Mouse (Mus musculus) liver, postnatal 0 days (tissue): ENCODE data around the gene Cyp2f2. TPM values are rescaled to one million over a fixed set of nuclear protein-coding genes. Genes with fewer than 3 reads are reported as not detected.
A peak's percentile ranks its signal among the peaks of the same experiment; 100 is the strongest.

Experiments used
- ATAC-seq: fragments of 200-750 bp; cut with Nextera tagmentation; 2 replicates; pipeline ENCODE4 v1.8.0; 2017; ENCODE audit warnings: mild to moderate bottlenecking, moderate library complexity
- DNase-seq: peaks from one replicate; pipeline ENCODE4 v3.0.0-alpha.2; 2016
- H3K27ac ChIP-seq: fragments of 300-500 bp; sonication (generic); 2 replicates; pipeline ENCODE4 v1.5.1; 2014; ENCODE audit warnings: antibody characterized with exemption, moderate library complexity, mild to moderate bottlenecking, low read depth
- H3K27me3 ChIP-seq: fragments of 300-500 bp; sonication (generic); 2 replicates; pipeline ENCODE4 v1.6.1; 2014; ENCODE audit warnings: low read length, control low read depth, mixed read lengths; ENCODE audit not compliant: insufficient read depth
- H3K36me3 ChIP-seq: fragments of 300-500 bp; sonication (generic); replicated peaks from 2 replicates; pipeline ENCODE4 v1.6.1; 2014; ENCODE audit warnings: mild to moderate bottlenecking, control low read depth, low read length, moderate library complexity, mixed read lengths; ENCODE audit not compliant: insufficient read depth
- H3K4me1 ChIP-seq: fragments of 300-500 bp; sonication (generic); 2 replicates; pipeline ENCODE4 v1.6.1; 2014; ENCODE audit warnings: antibody characterized with exemption, mild to moderate bottlenecking, control low read depth; ENCODE audit not compliant: insufficient read depth
- H3K4me2 ChIP-seq: fragments of 300-500 bp; sonication (generic); 2 replicates; pipeline ENCODE4 v1.6.1; 2014; ENCODE audit warnings: low read depth, mild to moderate bottlenecking, low read length, moderate library complexity, mixed read lengths
- H3K4me3 ChIP-seq: fragments of 300-500 bp; sonication (generic); 2 replicates; pipeline ENCODE4 v1.5.1; 2014; ENCODE audit warnings: low read depth, low read length
- H3K9ac ChIP-seq: fragments of 300-500 bp; sonication (generic); replicated peaks from 2 replicates; pipeline ENCODE4 v1.6.1; 2014; ENCODE audit warnings: mild to moderate bottlenecking, moderate library complexity
- H3K9me3 ChIP-seq: fragments of 300-500 bp; sonication (generic); 2 replicates; pipeline ENCODE4 v1.6.1; 2016; ENCODE audit warnings: mild to moderate bottlenecking, control low read depth, low read length, mixed read lengths
- CTCF ChIP-seq: sonication (generic); IDR thresholded peaks from 2 replicates; pipeline ENCODE4 v1.5.1; 2016; ENCODE audit warnings: antibody characterized with exemption, low read depth
- EP300 ChIP-seq: IDR thresholded peaks from 2 replicates; pipeline ENCODE4 v1.6.1; 2016; ENCODE audit warnings: antibody characterized with exemption, low read depth, mild to moderate bottlenecking
- WGBS: fragments of 180-500 bp; shearing (Covaris S2); extraction: QIAGEN DNeasy Blood & Tissue Kit; methylation state at CpG from one replicate; pipeline ENCODE4 v1.1.7; 2014; ENCODE audit not compliant: insufficient replicate concordance; 5-methylcytosine and 5-hydroxymethylcytosine counted together
- polyA plus RNA-seq: library from polyadenylated mRNA; unstranded; fragments of >200 nt; fragmentation: Nextera tagmentation; extraction: Ambion mirVana; gene quantifications from 2 replicates; pipeline ENCODE4 v1.2.1, GENCODE M21; 2015

The Cyp2f2 gene
- polyA plus RNA-seq, 1 experiment from 2014 or later = 59.6 TPM

GRCm38 (mm10) chr7:27164112-27164947 is 44.6 kb downstream of the Cyp2f2 start:
- DNase-seq (no peak), ATAC-seq (no peak)
- Histone ChIP-seq H3K9ac (peak overlapping the region; percentile 82), H3K27me3 (no peaks in the 10 kb centered on the region), H3K4me1 (peaks cover 58% of the 10 kb centered on the region), H3K36me3 (peaks cover 26% of the 10 kb centered on the region), H3K4me2 (peak overlapping the region; percentile 61), H3K27ac (0 out of 2 replicates have a peak overlapping the region, but pooled peaks have one; percentile 97), H3K9me3 (no peaks in the 10 kb centered on the region), H3K4me3 (peak overlapping the region; percentile 68)
- 84% methylated on average over 33 of the region's 33 CpGs for WGBS
- TF ChIP-seq EP300 (no peak), CTCF (no peak)

DNA sequence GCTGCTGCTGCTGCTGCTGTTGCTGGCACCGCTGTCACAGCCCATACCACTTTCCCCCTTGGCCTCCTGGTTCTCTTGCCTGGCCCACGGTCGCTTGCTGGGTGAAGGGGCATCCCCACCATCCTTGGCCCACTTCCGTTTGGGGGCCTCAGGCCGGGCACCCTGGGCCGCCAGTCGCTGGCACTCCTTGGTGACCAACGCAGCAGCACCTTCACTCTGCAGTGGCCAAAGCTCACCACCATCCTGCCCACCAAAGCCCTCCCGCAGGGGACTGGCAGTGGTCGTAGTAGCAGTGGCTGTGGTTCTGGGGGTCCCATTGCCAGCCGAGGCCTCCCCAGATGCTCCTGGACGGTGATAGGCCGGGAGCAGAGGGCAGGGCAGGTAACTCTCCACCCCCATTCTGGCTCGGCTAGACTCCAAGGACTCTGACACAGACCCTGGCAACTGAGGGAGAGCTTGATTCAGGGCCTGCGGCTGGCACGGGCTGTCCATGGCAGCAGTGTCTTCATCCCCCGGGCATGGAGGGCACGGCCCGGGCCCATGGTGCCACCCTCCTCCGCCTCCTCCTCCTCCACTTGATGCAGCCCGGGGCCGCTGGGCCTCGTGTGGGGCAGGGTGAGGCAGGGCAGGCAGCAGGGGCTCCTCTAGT is 45.4 kb downstream of the Cyp2f2 start:
- Histone ChIP-seq H3K9ac (peak overlapping the region; percentile 82), H3K36me3 (peaks cover 18% of the 10 kb centered on the region), H3K4me3 (peak overlapping the region; percentile 68), H3K27me3 (no peaks in the 10 kb centered on the region), H3K4me1 (peaks cover 56% of the 10 kb centered on the region), H3K9me3 (no peaks in the 10 kb centered on the region), H3K27ac (peak overlapping the region; percentile 97), H3K4me2 (peak overlapping the region; percentile 61)
- ATAC-seq (no peak), DNase-seq (peak; percentile 50)
- TF ChIP-seq CTCF = no peak
- no peak for TF ChIP-seq EP300
- WGBS = 78% methylated on average over 22 of the region's 23 CpGs

GRCm38 (mm10) chr7:27165696-27166095 is 46.0 kb downstream of the Cyp2f2 start:
- peaks cover 52% of the 10 kb centered on the region for H3K4me1 ChIP-seq
- TF ChIP-seq CTCF (no peak), EP300 (no peak)
- H3K4me3 ChIP-seq = peak overlapping the region; percentile 68
- H3K9ac ChIP-seq = peak overlapping the region; percentile 82
- H3K27me3 ChIP-seq = no peaks in the 10 kb centered on the region
- DNase-seq = no peak
- peak overlapping the region; percentile 97 for H3K27ac ChIP-seq
- no peak for ATAC-seq
- peak overlapping the region; percentile 61 for H3K4me2 ChIP-seq
- peaks cover 14% of the 10 kb centered on the region for H3K36me3 ChIP-seq
- no peaks in the 10 kb centered on the region for H3K9me3 ChIP-seq
- WGBS = 4% methylated on average over 8 of the region's 8 CpGs

- H3K36me3 ChIP-seq = peaks cover 13% of the 10 kb centered on the region
- H3K4me3 ChIP-seq = peak overlapping the region; percentile 68
- peak overlapping the region; percentile 61 for H3K4me2 ChIP-seq
- TF ChIP-seq CTCF (no peak), EP300 (no peak)
- H3K4me1 ChIP-seq = peaks cover 47% of the 10 kb centered on the region
- H3K9ac ChIP-seq = peak overlapping the region; percentile 82
- WGBS = 0% methylated on average over 19 of the region's 43 CpGs
- peak overlapping the region; percentile 97 for H3K27ac ChIP-seq
- peak; percentile 91 for DNase-seq
- H3K9me3 ChIP-seq = no peaks in the 10 kb centered on the region
- peak; percentile 76 for ATAC-seq
- no peaks in the 10 kb centered on the region for H3K27me3 ChIP-seq
These were observed 46.5 kb downstream of the Cyp2f2 start for GRCm38 (mm10) chr7:27166229-27166613.

DNA sequence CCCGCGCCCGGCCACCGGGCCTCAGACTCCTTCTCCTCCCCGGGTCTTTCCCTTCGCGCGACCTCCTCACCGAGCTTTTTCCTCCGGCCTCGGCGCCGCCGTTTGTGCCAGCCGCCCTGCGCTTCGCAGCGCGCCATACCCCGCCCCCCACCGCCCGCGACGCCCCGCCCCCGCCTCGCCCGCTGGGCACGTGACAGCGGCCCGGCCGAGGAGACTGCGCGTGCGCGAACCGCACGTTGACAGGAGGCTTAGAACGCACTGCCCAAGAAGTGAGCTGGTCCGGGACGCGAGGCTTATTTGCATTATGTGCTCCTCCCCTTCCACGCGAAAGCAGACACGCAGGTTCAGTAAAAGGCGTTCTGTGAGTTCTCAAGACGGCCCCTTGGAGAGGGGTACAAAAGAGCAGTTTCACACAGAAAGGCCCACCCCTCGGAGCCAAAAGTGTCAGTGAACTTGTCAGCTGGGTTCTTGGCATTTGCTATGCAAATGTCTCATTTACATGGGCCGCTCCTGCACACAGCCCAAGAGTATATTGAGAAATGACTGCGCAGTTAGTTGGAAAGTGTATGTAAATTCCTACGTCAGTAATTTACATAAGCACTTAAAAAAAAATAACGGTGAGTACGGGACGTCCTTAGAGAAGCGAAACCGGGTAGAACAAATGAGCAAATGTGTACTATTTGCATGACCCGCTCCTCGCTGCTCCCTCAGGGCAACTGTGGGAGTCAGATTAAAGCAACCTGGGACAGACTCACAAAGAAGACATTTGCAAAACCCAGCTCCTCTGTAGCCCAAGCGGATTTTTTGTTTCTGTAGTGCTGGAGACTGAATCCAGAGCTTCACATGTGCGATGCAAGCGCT is 47.1 kb downstream of the Cyp2f2 start, which contains the start of gene Egln2:
Gene Egln2 (minus strand): TSS at position 189 of the 861 bp plus-strand sequence.
- Histone ChIP-seq H3K9ac (peak within 1 kb of the TSS; percentile 82), H3K27ac (peak within 1 kb of the TSS; percentile 97), H3K4me3 (peak within 1 kb of the TSS; percentile 68), H3K9me3 (no peaks in the 10 kb centered on the region), H3K27me3 (no peaks in the 10 kb centered on the region), H3K4me1 (peaks cover 43% of the 10 kb centered on the region), H3K4me2 (peak within 1 kb of the TSS; percentile 61), H3K36me3 (peaks cover 10% of the 10 kb centered on the region)
- 1% methylated on average over 61 of the region's 61 CpGs for WGBS
- TF ChIP-seq EP300 (peak; percentile 94), CTCF (no peak)
- DNase-seq (peak; percentile 98), ATAC-seq (peak; percentile 79)
